Mouse (Mus musculus): ENCODE measurements around the gene Hsph1. TPM values are rescaled to one million over a fixed set of nuclear protein-coding genes. Genes with fewer than 3 reads are reported as not detected.
A peak's percentile ranks its signal among the peaks of the same experiment; 100 is the strongest.

The Hsph1 gene
- polyA plus RNA-seq (2015; fragmentation: Nextera tagmentation; extraction: Ambion mirVana), result 27.7 and 29.1 TPM in 2 replicates

DNA sequence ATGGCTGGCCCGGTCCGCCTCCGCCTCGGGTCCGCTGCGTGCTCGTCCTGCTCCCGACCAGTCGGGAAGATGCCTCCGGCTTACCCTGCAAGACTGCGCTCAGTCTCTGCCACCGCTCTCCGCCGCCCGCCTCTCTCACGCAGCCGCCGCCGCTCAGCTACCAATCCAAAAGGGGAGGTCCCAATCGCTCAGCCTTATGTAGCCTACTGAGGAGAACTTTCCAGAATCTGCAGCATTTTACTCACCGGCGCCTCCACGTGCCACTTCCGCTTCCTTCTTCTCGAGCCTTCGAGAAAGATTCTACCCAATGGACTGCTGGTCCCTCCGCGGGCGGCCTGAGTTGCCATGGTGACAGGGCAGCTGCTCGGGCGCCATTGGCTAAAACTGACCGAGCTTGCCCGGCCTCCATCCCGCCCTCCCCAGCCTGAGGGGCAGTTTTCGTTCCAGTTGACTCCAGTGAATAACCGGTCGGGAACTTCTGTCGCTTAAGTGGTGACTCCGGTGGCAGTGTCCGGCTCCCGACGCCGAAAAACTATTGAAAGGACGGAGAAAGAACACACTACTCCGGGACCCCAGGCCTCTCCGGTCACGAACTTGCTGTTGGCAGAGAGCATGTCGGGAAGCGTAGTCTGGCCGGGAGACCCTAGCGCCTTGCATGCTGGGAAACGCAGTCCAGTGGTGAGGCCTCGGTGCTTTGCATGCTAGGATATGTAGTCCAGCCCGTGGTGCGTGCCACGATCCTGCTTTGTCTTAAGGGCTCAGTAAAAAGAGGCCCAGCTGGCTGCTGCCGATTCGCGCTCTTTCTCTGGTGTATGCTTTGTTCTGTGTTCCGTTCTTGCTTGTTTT is at the start of gene Hsph1:
Hsph1 (minus strand) TSS at position 302 of the 846 bp plus-strand sequence.
- peak; percentile 98 for ATAC-seq (replicated peaks; ENCODE audit: extremely low read depth, insufficient read depth, low FRiP score)
- peaks cover 13% of the 10 kb centered on the region for H3K4me1 ChIP-seq (ENCODE audit: control insufficient read depth, insufficient read depth, low read length)
- peaks cover 5% of the 10 kb centered on the region for H3K36me3 ChIP-seq (ENCODE audit: control insufficient read depth, insufficient read depth)
- H3K27ac ChIP-seq (ENCODE audit: low read length), result peak within 1 kb of the TSS; percentile 75
- H3K4me2 ChIP-seq (ENCODE audit: low read depth, low read length), result peak within 1 kb of the TSS; percentile 90
- under 1% methylated on average over 60 of the region's 60 CpGs for WGBS
- no peaks in the 10 kb centered on the region for H3K9me3 ChIP-seq (replicated peaks; ENCODE audit: control insufficient read depth, low read length)
- H3K4me3 ChIP-seq (ENCODE audit: low read length), result peak within 1 kb of the TSS; percentile 81
- no peaks in the 10 kb centered on the region for H3K27me3 ChIP-seq (ENCODE audit: control insufficient read depth, insufficient read depth, low read length)
- peak within 1 kb of the TSS; percentile 80 for H3K9ac ChIP-seq (ENCODE audit: low read length)

DNA sequence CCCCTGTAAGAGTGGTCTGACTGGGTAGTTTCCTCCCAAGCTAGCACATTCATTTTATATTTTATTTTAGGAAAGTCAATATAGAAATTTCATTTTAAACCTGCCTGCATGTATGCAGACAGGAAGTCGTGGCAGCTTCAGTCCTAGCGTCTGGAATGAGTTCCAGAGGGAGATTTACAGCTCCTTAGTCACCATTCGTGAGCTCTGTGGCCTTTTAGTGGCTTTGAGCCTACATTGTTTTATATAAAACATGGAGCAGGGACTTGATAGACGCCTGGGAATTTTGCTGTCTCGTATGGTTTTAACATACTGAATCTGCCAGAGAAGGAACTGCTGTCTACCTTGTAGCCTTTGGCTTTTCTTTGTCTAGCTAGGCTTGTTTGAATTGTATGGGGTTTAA is 44.8 kb upstream of the Hsph1 start:
- Histone ChIP-seq H3K4me2 (ENCODE audit: low read depth, low read length) (no peak overlapping the region), H3K4me1 (ENCODE audit: control insufficient read depth, insufficient read depth, low read length) (peaks cover 8% of the 10 kb centered on the region), H3K4me3 (ENCODE audit: low read length) (no peak overlapping the region), H3K9me3 (replicated peaks; ENCODE audit: control insufficient read depth, low read length) (no peaks in the 10 kb centered on the region), H3K9ac (ENCODE audit: low read length) (no peak overlapping the region), H3K27me3 (ENCODE audit: control insufficient read depth, insufficient read depth, low read length) (peaks cover 5% of the 10 kb centered on the region; the same call in 1 of the 2 replicates), H3K27ac (ENCODE audit: low read length) (no peak overlapping the region), H3K36me3 (ENCODE audit: control insufficient read depth, insufficient read depth) (no peaks in the 10 kb centered on the region)
- ATAC-seq (replicated peaks; ENCODE audit: extremely low read depth, insufficient read depth, low FRiP score), result no peak
- WGBS, result 68% methylated on average over 5 of the region's 5 CpGs

DNA sequence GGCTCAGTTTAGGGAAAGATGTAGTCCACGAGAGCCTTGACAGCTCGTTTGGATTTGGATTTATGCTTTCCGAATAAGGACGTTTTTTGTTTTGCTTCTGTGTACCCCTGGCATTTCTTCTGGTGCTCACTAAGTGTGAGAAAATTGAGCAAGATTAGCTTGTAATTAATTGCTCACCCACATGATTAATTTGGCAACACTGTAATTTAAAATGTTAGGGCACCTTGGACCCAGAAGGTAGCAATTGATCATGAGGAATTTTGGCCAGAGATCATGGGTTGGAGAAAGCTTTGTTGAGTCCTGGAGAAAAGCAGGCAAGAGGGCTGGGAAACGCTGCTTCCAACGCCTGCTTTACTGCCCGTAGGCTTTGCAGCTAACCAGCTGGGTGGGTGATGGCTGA is 43.7 kb upstream of the Hsph1 start:
- Histone ChIP-seq H3K27me3 (ENCODE audit: control insufficient read depth, insufficient read depth, low read length) (peaks cover 5% of the 10 kb centered on the region; the same call in 1 of the 2 replicates), H3K9ac (ENCODE audit: low read length) (no peak overlapping the region), H3K4me1 (ENCODE audit: control insufficient read depth, insufficient read depth, low read length) (peaks cover 8% of the 10 kb centered on the region), H3K9me3 (replicated peaks; ENCODE audit: control insufficient read depth, low read length) (no peaks in the 10 kb centered on the region), H3K27ac (ENCODE audit: low read length) (no peak overlapping the region), H3K4me3 (ENCODE audit: low read length) (no peak overlapping the region), H3K4me2 (ENCODE audit: low read depth, low read length) (no peak overlapping the region), H3K36me3 (ENCODE audit: control insufficient read depth, insufficient read depth) (no peaks in the 10 kb centered on the region)
- 73% methylated on average over 7 of the region's 7 CpGs for WGBS
- no peak for ATAC-seq (replicated peaks; ENCODE audit: extremely low read depth, insufficient read depth, low FRiP score)

DNA sequence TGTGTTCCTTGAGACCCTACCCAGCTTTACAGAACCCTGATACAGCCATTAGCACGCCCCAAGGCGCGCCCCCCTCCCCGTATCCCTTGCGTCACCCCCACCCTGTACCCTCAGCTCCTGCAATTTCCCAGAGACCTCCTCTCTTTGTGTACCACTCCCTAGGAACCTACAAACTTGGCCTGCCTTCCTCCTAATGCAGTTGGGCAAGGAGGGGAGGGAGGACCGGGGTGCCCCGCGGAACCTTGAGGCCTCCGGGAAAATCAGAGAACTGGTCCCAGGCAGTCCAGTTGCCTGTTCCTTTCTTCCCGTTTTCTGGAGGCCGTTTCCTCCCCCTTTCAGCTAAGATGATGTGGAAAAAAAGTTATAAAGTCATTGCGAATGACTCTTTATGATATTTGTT is 43.2 kb upstream of the Hsph1 start:
- Histone ChIP-seq H3K9me3 (replicated peaks; ENCODE audit: control insufficient read depth, low read length) (no peaks in the 10 kb centered on the region), H3K9ac (ENCODE audit: low read length) (no peak overlapping the region; the same call in none of the 2 replicates), H3K4me1 (ENCODE audit: control insufficient read depth, insufficient read depth, low read length) (peaks cover 8% of the 10 kb centered on the region), H3K4me3 (ENCODE audit: low read length) (peak overlapping the region; percentile 79), H3K36me3 (ENCODE audit: control insufficient read depth, insufficient read depth) (no peaks in the 10 kb centered on the region), H3K27me3 (ENCODE audit: control insufficient read depth, insufficient read depth, low read length) (peaks cover 5% of the 10 kb centered on the region; the same call in 1 of the 2 replicates), H3K4me2 (ENCODE audit: low read depth, low read length) (peak overlapping the region; percentile 89), H3K27ac (ENCODE audit: low read length) (no peak overlapping the region)
- WGBS, result 12% methylated on average over 12 of the region's 12 CpGs
- no peak for ATAC-seq (replicated peaks; ENCODE audit: extremely low read depth, insufficient read depth, low FRiP score)

DNA sequence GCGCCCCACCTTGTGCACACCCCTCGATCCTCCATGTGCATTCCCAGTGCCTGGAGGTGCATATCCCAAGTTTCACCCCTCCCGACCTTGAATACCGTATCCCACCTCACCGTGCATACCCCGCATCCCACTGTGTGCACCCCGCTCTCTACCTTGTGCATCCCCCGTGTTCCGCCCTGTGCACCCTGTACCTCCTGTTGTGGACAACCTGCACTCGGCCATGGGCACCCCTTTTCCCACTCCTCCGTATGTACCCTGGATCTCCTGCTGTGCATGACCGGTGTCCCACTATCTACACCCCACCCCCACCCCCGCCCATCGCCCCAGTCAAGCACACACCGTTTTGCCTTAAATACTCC is 42.8 kb upstream of the Hsph1 start:
- no peaks in the 10 kb centered on the region for H3K36me3 ChIP-seq (ENCODE audit: control insufficient read depth, insufficient read depth)
- H3K4me1 ChIP-seq (ENCODE audit: control insufficient read depth, insufficient read depth, low read length), result peaks cover 8% of the 10 kb centered on the region
- peak overlapping the region; percentile 79 for H3K4me3 ChIP-seq (ENCODE audit: low read length)
- no peaks in the 10 kb centered on the region for H3K9me3 ChIP-seq (replicated peaks; ENCODE audit: control insufficient read depth, low read length)
- no peak overlapping the region for H3K27ac ChIP-seq (ENCODE audit: low read length)
- WGBS, result 2% methylated on average over 15 of the region's 15 CpGs
- H3K4me2 ChIP-seq (ENCODE audit: low read depth, low read length), result peak overlapping the region; percentile 89
- ATAC-seq (replicated peaks; ENCODE audit: extremely low read depth, insufficient read depth, low FRiP score), result no peak
- H3K27me3 ChIP-seq (ENCODE audit: control insufficient read depth, insufficient read depth, low read length), result peaks cover 5% of the 10 kb centered on the region; the same call in 1 of the 2 replicates
- peak overlapping the region; percentile 92 for H3K9ac ChIP-seq (ENCODE audit: low read length)

DNA sequence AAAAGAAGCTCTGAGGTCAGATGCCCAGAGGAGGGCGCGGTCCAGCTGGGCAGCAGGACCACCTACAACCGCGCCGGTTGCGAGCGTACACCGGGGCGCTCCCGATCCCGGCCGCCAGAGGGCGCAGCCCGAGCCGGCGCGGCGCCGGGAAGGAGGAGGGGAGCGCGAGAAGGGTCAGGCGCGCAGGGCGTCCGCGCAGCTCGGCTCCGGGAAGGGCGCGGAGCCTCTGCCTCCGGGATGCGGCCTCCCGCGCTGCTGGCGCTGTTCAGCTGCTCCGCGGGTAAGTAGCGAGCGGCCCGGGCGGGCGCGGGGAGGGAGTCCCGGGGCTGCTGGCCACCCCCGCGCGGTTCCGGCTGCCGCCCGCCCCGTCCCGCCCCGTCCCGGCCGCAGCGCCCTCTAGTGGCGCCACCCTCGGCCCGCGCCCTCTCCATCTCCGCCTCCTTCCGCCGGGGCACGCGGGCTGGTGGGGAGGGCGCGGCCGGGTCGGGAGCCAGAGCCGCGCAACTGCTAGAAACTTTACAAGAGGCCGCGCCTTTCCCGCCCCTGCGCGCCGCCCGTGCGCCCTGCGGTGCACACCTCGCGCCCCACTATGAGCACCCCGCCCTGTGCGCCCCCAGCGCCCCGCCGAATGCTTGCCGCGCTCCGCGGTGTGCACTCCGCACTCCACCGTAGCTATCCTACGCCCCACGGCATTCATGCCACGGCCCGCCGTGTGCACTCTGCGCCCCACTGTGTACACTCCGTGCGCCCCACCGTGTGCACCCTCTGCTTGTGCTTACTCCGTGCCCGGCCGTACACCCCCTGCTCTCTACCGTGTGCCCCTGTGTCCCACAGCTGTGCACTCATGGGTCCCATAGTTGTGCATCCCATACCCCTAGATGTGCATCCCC is 42.2 kb upstream of the Hsph1 start, which contains the start of gene B3glct:
B3glct (plus strand) TSS at position 131 of the 890 bp plus-strand sequence.
- Histone ChIP-seq H3K9me3 (replicated peaks; ENCODE audit: control insufficient read depth, low read length) (no peaks in the 10 kb centered on the region), H3K4me2 (ENCODE audit: low read depth, low read length) (peak within 1 kb of the TSS; percentile 89), H3K27me3 (ENCODE audit: control insufficient read depth, insufficient read depth, low read length) (peaks cover 5% of the 10 kb centered on the region; the same call in 1 of the 2 replicates), H3K9ac (ENCODE audit: low read length) (peak within 1 kb of the TSS; percentile 92), H3K4me3 (ENCODE audit: low read length) (peak within 1 kb of the TSS; percentile 79), H3K36me3 (ENCODE audit: control insufficient read depth, insufficient read depth) (no peaks in the 10 kb centered on the region), H3K4me1 (ENCODE audit: control insufficient read depth, insufficient read depth, low read length) (peaks cover 8% of the 10 kb centered on the region), H3K27ac (ENCODE audit: low read length) (peak within 1 kb of the TSS; percentile 80)
- 2% methylated on average over 72 of the region's 106 CpGs for WGBS
- peak; percentile 95 for ATAC-seq (replicated peaks; ENCODE audit: extremely low read depth, insufficient read depth, low FRiP score)

DNA sequence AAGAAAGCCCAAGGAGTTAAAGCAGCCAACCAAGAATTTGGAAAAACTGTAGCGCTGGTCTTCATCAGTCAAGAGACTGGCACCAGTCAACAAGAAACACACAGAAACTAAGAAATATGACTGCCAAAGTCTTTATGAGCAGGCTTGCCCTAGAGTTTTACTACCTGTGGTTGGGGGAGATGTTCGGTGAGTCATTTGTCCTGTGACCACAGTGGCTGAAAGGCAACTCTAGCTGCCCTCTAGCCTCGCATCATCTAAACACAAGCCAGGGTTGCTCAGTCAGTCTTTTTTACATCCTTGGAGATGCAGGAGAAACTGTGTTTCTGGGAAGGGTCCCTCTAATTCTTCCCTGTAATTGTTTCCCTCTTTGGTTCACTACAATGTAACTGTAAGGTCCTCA is 41.0 kb upstream of the Hsph1 start:
- Histone ChIP-seq H3K9ac (ENCODE audit: low read length) (no peak overlapping the region), H3K36me3 (ENCODE audit: control insufficient read depth, insufficient read depth) (no peaks in the 10 kb centered on the region), H3K27me3 (ENCODE audit: control insufficient read depth, insufficient read depth, low read length) (peaks cover 5% of the 10 kb centered on the region; the same call in 1 of the 2 replicates), H3K27ac (ENCODE audit: low read length) (no peak overlapping the region), H3K4me3 (ENCODE audit: low read length) (no peak overlapping the region), H3K4me1 (ENCODE audit: control insufficient read depth, insufficient read depth, low read length) (peaks cover 8% of the 10 kb centered on the region), H3K4me2 (ENCODE audit: low read depth, low read length) (no peak overlapping the region), H3K9me3 (replicated peaks; ENCODE audit: control insufficient read depth, low read length) (no peaks in the 10 kb centered on the region)
- WGBS, result 92% methylated on average over 3 of the region's 3 CpGs
- ATAC-seq (replicated peaks; ENCODE audit: extremely low read depth, insufficient read depth, low FRiP score), result no peak

DNA sequence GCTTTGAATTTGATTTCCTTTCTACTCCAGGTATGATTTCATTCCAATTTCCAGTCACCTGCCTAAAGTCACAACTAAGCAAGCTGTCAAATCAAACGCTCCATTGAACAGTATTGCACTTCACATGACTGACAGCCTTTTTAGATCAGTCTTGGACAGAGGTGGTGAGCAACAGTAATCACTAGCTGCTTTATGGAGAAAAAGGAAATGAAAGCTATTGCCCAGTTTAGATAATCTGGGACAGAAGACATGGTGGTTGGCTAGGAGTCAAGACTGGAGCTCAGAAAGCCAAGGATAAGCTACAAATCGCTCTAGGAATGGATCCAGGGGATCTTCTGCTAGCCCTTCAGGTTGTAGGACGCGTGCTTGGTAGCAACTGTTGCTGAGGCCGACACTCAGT is 27.2 kb upstream of the Hsph1 start:
- Histone ChIP-seq H3K36me3 (ENCODE audit: control insufficient read depth, insufficient read depth) (no peaks in the 10 kb centered on the region), H3K9ac (ENCODE audit: low read length) (no peak overlapping the region), H3K4me1 (ENCODE audit: control insufficient read depth, insufficient read depth, low read length) (no peaks in the 10 kb centered on the region), H3K27me3 (ENCODE audit: control insufficient read depth, insufficient read depth, low read length) (no peaks in the 10 kb centered on the region), H3K9me3 (replicated peaks; ENCODE audit: control insufficient read depth, low read length) (no peaks in the 10 kb centered on the region), H3K4me3 (ENCODE audit: low read length) (no peak overlapping the region), H3K27ac (ENCODE audit: low read length) (no peak overlapping the region), H3K4me2 (ENCODE audit: low read depth, low read length) (no peak overlapping the region)
- WGBS, result 70% methylated on average over 5 of the region's 5 CpGs
- no peak for ATAC-seq (replicated peaks; ENCODE audit: extremely low read depth, insufficient read depth, low FRiP score)

All from heart, embryonic 16.5 days (tissue).